In the genomic region with DNA sequence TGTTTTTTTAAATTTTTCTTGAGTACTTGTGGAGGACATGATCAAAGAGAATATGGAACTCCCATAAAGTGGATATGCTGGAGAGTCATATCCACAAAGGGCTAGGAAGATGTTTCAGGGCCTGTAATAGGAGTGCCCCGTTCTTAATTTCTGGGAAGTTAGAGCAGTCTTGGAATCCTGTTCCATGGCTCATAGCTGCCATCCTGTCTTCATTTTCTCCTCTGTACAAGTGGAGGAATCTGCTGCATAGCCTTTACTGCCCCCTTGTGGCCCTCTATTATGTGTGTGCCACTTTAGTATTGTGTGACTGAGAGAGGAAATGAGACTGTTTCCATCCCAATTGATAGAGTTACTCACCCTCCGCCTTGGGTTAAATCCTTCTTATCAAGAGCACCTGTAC, we compare ENCODE assay signal across 7 mouse cellular contexts.
DNase-seq lines count a peak whose midpoint lies in the region; ATAC-seq lines count a peak whose summit lies in the region.

No protein-coding gene starts in this region.

- ATAC-seq in CD4-positive, CD25-positive, alpha-beta regulatory T cell, adult 4 months: peak; percentile 37
- peak; percentile 58 for ATAC-seq in granulocyte monocyte progenitor cell, adult 5-6 weeks (replicated peaks; ENCODE audit: poor library complexity, severe bottlenecking)

- DNase-seq in Muller cell, postnatal 12 days (ENCODE audit: inconsistent ontology term): peak; percentile 35
- peak; percentile 90 to 95 for DNase-seq in cerebellum, postnatal 10 days
- DNase-seq in layer of hippocampus, postnatal 10 days (ENCODE audit: low spot score in 2 of 2): peak; percentile 75 to 82
- peak; percentile 77 for DNase-seq in mesoderm, embryonic 11.5 days (ENCODE audit: low read depth, low spot score)
- peak; percentile 9 to 60 for DNase-seq in spleen, postnatal 10 days (ENCODE audit: low spot score in 2 of 2)

Comparison
In these comparisons a context has a peak if more than half of its experiments do, and no peak if none do; other contexts are left out.
1. Peak in every context shown above with its lines: DNase-seq and ATAC-seq.
2. DNase-seq: peak in every context shown above with its lines; median percentile 92 in cerebellum, postnatal 10 days; 78 in layer of hippocampus, postnatal 10 days; 77 in mesoderm, embryonic 11.5 days; 35 in Muller cell, postnatal 12 days; 34 in spleen, postnatal 10 days.